Mouse (Mus musculus) lung, postnatal 0 days (tissue): ENCODE measurements at regions not wholly inside any gene's neighbourhood (a gene's known extent, or its start where the extent isn't known, plus 50 kb on each side); places are given as distances from the start of the nearest gene placed in this dataset.

Experiments
- ATAC-seq: fragments of 200-750 bp; cut with Nextera tagmentation; 2 replicates; pipeline ENCODE4 v1.8.0; 2017; ENCODE audit warnings: moderate library complexity
- DNase-seq: peaks from one replicate; pipeline ENCODE4 v3.0.0-alpha.2; 2016; ENCODE audit warnings: low spot score
- H3K27ac ChIP-seq: fragments of 300-500 bp; sonication (generic); 2 replicates; pipeline ENCODE4 v1.5.1; 2014; ENCODE audit warnings: antibody characterized with exemption, mild to moderate bottlenecking, low read length, mixed read lengths
- H3K27me3 ChIP-seq: fragments of 300-500 bp; sonication (generic); replicated peaks from 2 replicates; pipeline ENCODE4 v1.6.1; 2014; ENCODE audit warnings: low read length, mixed read lengths; ENCODE audit not compliant: insufficient read depth
- H3K36me3 ChIP-seq: fragments of 300-500 bp; sonication (generic); 2 replicates; pipeline ENCODE4 v1.6.1; 2014; ENCODE audit warnings: low read length, mixed read lengths; ENCODE audit not compliant: insufficient read depth
- H3K4me1 ChIP-seq: fragments of 300-500 bp; sonication (generic); 2 replicates; pipeline ENCODE4 v1.6.1; 2014; ENCODE audit warnings: antibody characterized with exemption, low read depth, low read length, mixed read lengths; ENCODE audit not compliant: insufficient read depth
- H3K4me2 ChIP-seq: fragments of 300-500 bp; sonication (generic); replicated peaks from 2 replicates; pipeline ENCODE4 v1.6.1; 2014; ENCODE audit warnings: low read depth, mild to moderate bottlenecking, low read length, moderate library complexity, mixed read lengths
- H3K4me3 ChIP-seq: fragments of 300-500 bp; sonication (generic); 2 replicates; pipeline ENCODE4 v1.5.1; 2014; ENCODE audit warnings: low read depth, low read length
- H3K9ac ChIP-seq: fragments of 300-500 bp; sonication (generic); replicated peaks from 2 replicates; pipeline ENCODE4 v1.6.1; 2014; ENCODE audit warnings: low read depth, mild to moderate bottlenecking
- H3K9me3 ChIP-seq: fragments of 300-500 bp; sonication (generic); 2 replicates; pipeline ENCODE4 v1.6.1; 2016; ENCODE audit warnings: low read length, mixed read lengths
- CTCF ChIP-seq: IDR thresholded peaks from 2 replicates; pipeline ENCODE4 v1.5.1; 2016; ENCODE audit warnings: antibody characterized with exemption, mild to moderate bottlenecking
- EP300 ChIP-seq: IDR thresholded peaks from 2 replicates; pipeline ENCODE4 v1.6.1; 2016; ENCODE audit warnings: antibody characterized with exemption, mild to moderate bottlenecking, control low read depth
- WGBS: fragments of 180-500 bp; shearing (Covaris S2); extraction: QIAGEN DNeasy Blood & Tissue Kit; methylation state at CpG from one replicate; pipeline ENCODE4 v1.1.7; 2014; 5-methylcytosine and 5-hydroxymethylcytosine counted together

DNA sequence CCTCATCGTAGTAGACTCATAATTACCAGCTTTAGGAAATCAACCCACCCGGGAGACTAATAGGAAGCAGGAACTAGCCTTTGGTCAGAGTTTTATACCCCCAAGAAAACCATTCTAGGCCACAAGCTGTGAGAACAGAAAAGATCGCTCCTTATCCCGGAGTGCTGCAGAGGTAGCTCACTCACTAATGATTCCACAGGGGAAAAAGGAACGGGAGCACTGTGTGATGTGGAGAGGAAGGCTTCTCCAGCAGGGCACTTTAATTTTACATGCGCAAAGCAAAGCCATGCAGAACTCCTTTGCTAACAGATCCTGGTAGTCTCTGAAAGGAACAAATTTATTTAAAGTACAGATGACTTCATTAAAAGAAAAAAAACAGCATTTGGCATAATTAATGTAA lies 1807.5 kb upstream of the Adam24 start:
- ATAC-seq (no peak), DNase-seq (no peak)
- no peaks in the 10 kb centered on the region for H3K36me3 ChIP-seq
- no peaks in the 10 kb centered on the region for H3K27me3 ChIP-seq
- H3K4me3 ChIP-seq = no peak overlapping the region
- TF ChIP-seq CTCF (no peak), EP300 (no peak)
- no peak overlapping the region for H3K27ac ChIP-seq
- H3K9ac ChIP-seq = no peak overlapping the region
- no peaks in the 10 kb centered on the region for H3K9me3 ChIP-seq
- H3K4me1 ChIP-seq = no peaks in the 10 kb centered on the region
- H3K4me2 ChIP-seq = no peak overlapping the region
- 69% methylated on average over 6 of the region's 6 CpGs for WGBS
